Mouse (Mus musculus): ENCODE results near the gene Mcrip1. TPM values are rescaled to one million over a fixed set of nuclear protein-coding genes. Genes with fewer than 3 reads are reported as not detected.
A peak's percentile ranks its signal among the peaks of the same experiment; 100 is the strongest.

Mcrip1 gene
- polyA plus RNA-seq, 1 experiment from 2014 or later: 245 TPM

DNA sequence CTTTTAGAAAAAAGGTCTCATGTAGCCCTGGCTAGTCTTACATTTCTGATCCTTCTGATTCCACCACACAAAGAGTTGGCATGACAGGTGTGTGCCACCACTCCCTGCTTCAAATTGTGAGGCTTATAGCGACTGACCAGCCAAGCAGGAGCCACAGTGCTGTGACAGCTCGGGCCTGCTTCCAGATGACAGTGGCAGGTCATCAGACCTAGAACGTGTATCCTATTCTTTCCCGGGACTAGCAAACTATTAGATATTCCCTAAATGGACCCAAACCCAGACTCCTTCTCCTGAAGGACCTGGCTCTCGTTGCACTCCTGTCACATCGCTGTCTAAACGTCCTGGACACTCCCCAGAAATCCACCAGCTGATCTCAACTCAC is 750 bp downstream of the Mcrip1 start:
- H3K4me3 ChIP-seq (ENCODE audit: low read length): peak overlapping the region; percentile 71
- H3K4me1 ChIP-seq (ENCODE audit: control insufficient read depth, insufficient read depth, low read depth, low read length): peaks cover 20% of the 10 kb centered on the region
- peaks cover 7% of the 10 kb centered on the region; the same call in 1 of the 2 replicates for H3K36me3 ChIP-seq (ENCODE audit: control insufficient read depth, insufficient read depth, low read length)
- peak overlapping the region; percentile 68 for H3K4me2 ChIP-seq (ENCODE audit: low read length)
- peak overlapping the region; percentile 90 for H3K27ac ChIP-seq (ENCODE audit: low read depth, low read length)
- H3K27me3 ChIP-seq (replicated peaks; ENCODE audit: control insufficient read depth, insufficient read depth, low read length): no peaks in the 10 kb centered on the region
- H3K9ac ChIP-seq (ENCODE audit: low read depth, low read length): peak overlapping the region; percentile 87
- no peaks in the 10 kb centered on the region for H3K9me3 ChIP-seq (ENCODE audit: control insufficient read depth, low read length)
- ATAC-seq: no peak
- WGBS: 30% methylated on average over 7 of the region's 7 CpGs

DNA sequence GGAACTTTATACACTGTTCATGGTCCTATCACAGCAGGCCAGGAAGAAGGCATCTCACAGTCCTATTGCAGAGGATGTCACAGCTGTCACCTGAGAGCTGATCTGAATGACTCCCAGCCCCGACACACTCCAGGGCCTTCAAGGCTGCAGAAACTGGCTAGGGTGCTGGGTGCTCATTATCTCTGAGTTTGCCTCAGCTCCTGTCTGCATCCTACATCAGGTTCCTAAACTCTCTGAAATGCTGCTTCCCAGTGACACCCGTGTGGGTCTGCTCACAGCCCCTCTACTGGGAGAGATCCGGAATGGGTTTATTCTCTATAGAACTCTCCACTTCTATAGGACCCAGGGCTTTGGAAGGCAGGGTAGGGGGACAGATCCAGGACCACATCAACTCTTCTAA is 1.3 kb downstream of the Mcrip1 start:
- Histone ChIP-seq H3K27ac (ENCODE audit: low read depth, low read length) (no peak overlapping the region), H3K4me1 (ENCODE audit: control insufficient read depth, insufficient read depth, low read depth, low read length) (peaks cover 20% of the 10 kb centered on the region), H3K4me2 (ENCODE audit: low read length) (peak overlapping the region; percentile 68), H3K27me3 (replicated peaks; ENCODE audit: control insufficient read depth, insufficient read depth, low read length) (no peaks in the 10 kb centered on the region), H3K36me3 (ENCODE audit: control insufficient read depth, insufficient read depth, low read length) (peaks cover 10% of the 10 kb centered on the region), H3K9me3 (ENCODE audit: control insufficient read depth, low read length) (no peaks in the 10 kb centered on the region), H3K4me3 (ENCODE audit: low read length) (peak overlapping the region; percentile 71), H3K9ac (ENCODE audit: low read depth, low read length) (peak overlapping the region; percentile 87)
- ATAC-seq: no peak
- 74% methylated on average over 3 of the region's 3 CpGs for WGBS

DNA sequence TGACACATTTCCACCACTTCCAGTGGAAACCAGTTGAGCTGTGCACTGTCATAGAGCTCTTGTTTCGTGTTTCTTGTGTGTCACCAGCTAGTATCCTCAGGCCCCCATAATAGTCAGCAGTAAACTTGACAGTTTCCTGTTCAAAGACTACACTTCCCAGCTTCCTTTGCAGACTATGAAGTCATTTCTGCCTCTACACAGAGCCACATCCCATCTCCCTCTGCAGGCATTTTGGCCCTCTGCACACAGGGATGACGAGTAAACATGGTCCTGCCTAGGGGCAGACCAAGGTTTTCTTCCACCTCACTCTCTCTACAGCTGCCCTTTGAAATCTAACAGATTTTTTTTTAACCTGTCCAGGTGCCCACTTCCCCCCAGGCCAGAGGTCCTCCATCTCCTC is 2.1 kb downstream of the Mcrip1 start:
- Histone ChIP-seq H3K4me1 (ENCODE audit: control insufficient read depth, insufficient read depth, low read depth, low read length) (peaks cover 20% of the 10 kb centered on the region), H3K27ac (ENCODE audit: low read depth, low read length) (no peak overlapping the region), H3K4me2 (ENCODE audit: low read length) (no peak overlapping the region), H3K36me3 (ENCODE audit: control insufficient read depth, insufficient read depth, low read length) (peaks cover 10% of the 10 kb centered on the region), H3K9ac (ENCODE audit: low read depth, low read length) (no peak overlapping the region), H3K9me3 (ENCODE audit: control insufficient read depth, low read length) (no peaks in the 10 kb centered on the region), H3K27me3 (replicated peaks; ENCODE audit: control insufficient read depth, insufficient read depth, low read length) (no peaks in the 10 kb centered on the region), H3K4me3 (ENCODE audit: low read length) (no peak overlapping the region)
- WGBS: 60% methylated on average over 2 of the region's 2 CpGs
- no peak for ATAC-seq

DNA sequence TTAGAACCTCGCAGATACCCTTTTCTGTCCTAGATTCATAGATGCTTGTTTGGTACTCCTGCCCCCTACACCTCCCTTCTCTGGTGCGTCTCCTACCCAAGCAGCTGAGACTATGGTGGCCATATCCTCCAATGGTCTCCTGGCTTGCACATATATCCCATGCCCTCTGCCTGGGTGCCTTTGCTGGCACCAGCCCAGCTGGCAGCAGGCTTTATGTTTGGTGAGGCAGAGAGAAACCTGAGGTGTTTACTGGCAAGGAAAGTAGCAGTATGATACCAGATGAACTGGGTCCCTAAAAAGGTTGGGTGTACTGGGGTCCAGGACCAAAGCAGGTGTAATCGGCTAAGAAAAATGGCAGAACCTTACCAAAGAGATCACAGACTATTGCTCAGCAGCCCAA is 3.6 kb downstream of the Mcrip1 start:
- no peak overlapping the region for H3K4me2 ChIP-seq (ENCODE audit: low read length)
- no peaks in the 10 kb centered on the region for H3K9me3 ChIP-seq (ENCODE audit: control insufficient read depth, low read length)
- H3K9ac ChIP-seq (ENCODE audit: low read depth, low read length): no peak overlapping the region
- WGBS: 93% methylated on average over 3 of the region's 3 CpGs
- H3K27me3 ChIP-seq (replicated peaks; ENCODE audit: control insufficient read depth, insufficient read depth, low read length): no peaks in the 10 kb centered on the region
- H3K27ac ChIP-seq (ENCODE audit: low read depth, low read length): no peak overlapping the region
- no peak overlapping the region for H3K4me3 ChIP-seq (ENCODE audit: low read length)
- no peak for ATAC-seq
- peaks cover 11% of the 10 kb centered on the region for H3K36me3 ChIP-seq (ENCODE audit: control insufficient read depth, insufficient read depth, low read length)
- peaks cover 20% of the 10 kb centered on the region for H3K4me1 ChIP-seq (ENCODE audit: control insufficient read depth, insufficient read depth, low read depth, low read length)

DNA sequence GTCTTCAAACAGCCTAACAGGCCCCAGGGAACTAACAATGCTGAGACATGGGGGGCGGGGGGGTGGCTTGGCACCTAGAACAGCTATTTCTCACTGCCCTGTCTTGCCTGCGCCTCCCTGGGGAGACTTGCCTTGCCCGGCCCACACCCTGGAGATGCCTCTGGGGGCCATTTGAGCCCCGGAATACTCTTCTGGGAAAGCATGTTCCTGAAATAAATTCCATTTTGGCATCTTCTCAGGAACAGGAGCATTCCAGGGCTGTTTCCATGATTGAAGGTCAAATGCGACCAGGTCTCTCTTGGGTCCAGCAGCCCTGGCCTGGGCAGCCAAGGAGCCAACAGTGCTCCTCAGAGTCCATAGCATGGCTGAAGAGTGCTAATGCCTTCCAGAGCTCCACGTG is 7.2 kb downstream of the Mcrip1 start:
- Histone ChIP-seq H3K4me3 (ENCODE audit: low read length) (no peak overlapping the region), H3K4me1 (ENCODE audit: control insufficient read depth, insufficient read depth, low read depth, low read length) (peaks cover 21% of the 10 kb centered on the region), H3K4me2 (ENCODE audit: low read length) (no peak overlapping the region), H3K9ac (ENCODE audit: low read depth, low read length) (no peak overlapping the region), H3K27me3 (replicated peaks; ENCODE audit: control insufficient read depth, insufficient read depth, low read length) (no peaks in the 10 kb centered on the region), H3K27ac (ENCODE audit: low read depth, low read length) (no peak overlapping the region), H3K36me3 (ENCODE audit: control insufficient read depth, insufficient read depth, low read length) (peaks cover 11% of the 10 kb centered on the region), H3K9me3 (ENCODE audit: control insufficient read depth, low read length) (no peaks in the 10 kb centered on the region)
- ATAC-seq: no peak
- WGBS: 88% methylated on average over 6 of the region's 6 CpGs

DNA sequence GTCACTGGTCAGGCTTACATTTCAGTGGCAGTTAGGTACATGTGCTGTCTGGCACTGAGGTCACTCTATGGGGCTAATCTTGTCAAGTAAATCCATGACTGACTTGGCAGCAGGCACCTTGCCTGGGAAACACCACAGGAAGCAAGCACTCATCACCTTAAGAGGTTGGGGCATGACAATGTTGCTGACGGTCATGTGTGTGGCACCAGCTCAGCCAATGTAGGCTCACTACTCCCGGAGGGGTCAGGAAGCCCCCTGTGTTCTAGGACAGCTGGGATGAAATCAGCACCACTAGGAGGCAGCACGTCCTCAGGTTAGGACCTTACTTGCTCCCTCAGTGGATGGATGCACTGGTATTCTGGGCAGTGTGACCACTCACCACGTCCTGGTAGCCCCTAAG is 7.6 kb downstream of the Mcrip1 start:
- no peak overlapping the region for H3K4me2 ChIP-seq (ENCODE audit: low read length)
- no peaks in the 10 kb centered on the region for H3K27me3 ChIP-seq (replicated peaks; ENCODE audit: control insufficient read depth, insufficient read depth, low read length)
- no peak overlapping the region for H3K27ac ChIP-seq (ENCODE audit: low read depth, low read length)
- H3K4me3 ChIP-seq (ENCODE audit: low read length): no peak overlapping the region
- 26% methylated on average over 4 of the region's 4 CpGs for WGBS
- H3K9ac ChIP-seq (ENCODE audit: low read depth, low read length): no peak overlapping the region
- H3K9me3 ChIP-seq (ENCODE audit: control insufficient read depth, low read length): no peaks in the 10 kb centered on the region
- no peak for ATAC-seq
- H3K36me3 ChIP-seq (ENCODE audit: control insufficient read depth, insufficient read depth, low read length): peaks cover 11% of the 10 kb centered on the region
- peaks cover 21% of the 10 kb centered on the region for H3K4me1 ChIP-seq (ENCODE audit: control insufficient read depth, insufficient read depth, low read depth, low read length)

DNA sequence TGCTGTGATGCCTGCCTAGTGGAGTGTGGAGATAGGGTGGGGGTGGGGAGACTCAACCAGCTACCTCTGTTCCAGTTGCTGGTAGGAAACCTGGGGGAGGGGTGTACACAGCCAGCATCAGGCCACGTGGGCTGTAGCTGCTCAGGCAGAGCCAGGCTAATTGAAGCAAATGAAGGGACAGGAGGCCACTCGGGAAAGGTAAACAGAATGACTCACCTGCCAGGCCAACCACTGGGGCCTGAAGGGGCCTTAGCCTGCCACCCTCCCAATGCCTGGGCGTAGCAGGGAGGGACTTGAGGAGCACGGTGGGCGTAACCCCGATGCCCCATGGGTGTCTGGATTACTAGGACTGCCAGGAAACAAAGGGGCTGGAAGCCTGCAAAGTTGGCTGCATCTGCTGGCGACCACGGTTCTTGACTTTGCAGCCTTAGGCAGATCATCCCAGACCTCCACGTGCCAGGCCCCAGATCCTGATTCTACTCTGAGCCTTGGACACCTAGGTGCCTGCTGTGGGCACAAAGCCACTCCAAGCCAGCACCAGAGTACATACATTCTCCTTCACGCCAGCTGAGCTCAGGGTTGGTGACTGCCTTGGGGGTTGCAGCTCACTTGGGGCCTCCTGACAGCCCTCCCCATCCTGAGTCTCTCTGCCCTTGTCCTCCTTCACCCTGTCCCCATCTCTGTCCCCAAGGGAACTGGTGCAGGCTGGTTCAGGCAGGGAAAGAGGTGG is 10.1 kb downstream of the Mcrip1 start:
- no peak overlapping the region for H3K4me3 ChIP-seq (ENCODE audit: low read length)
- peaks cover 21% of the 10 kb centered on the region for H3K4me1 ChIP-seq (ENCODE audit: control insufficient read depth, insufficient read depth, low read depth, low read length)
- 20% methylated on average over 10 of the region's 10 CpGs for WGBS
- H3K36me3 ChIP-seq (ENCODE audit: control insufficient read depth, insufficient read depth, low read length): peaks cover 10% of the 10 kb centered on the region
- no peaks in the 10 kb centered on the region for H3K27me3 ChIP-seq (replicated peaks; ENCODE audit: control insufficient read depth, insufficient read depth, low read length)
- H3K9ac ChIP-seq (ENCODE audit: low read depth, low read length): peak overlapping the region; percentile 50
- peak overlapping the region; percentile 72 for H3K27ac ChIP-seq (ENCODE audit: low read depth, low read length)
- H3K4me2 ChIP-seq (ENCODE audit: low read length): no peak overlapping the region
- peak; percentile 69 for ATAC-seq
- no peaks in the 10 kb centered on the region for H3K9me3 ChIP-seq (ENCODE audit: control insufficient read depth, low read length)

DNA sequence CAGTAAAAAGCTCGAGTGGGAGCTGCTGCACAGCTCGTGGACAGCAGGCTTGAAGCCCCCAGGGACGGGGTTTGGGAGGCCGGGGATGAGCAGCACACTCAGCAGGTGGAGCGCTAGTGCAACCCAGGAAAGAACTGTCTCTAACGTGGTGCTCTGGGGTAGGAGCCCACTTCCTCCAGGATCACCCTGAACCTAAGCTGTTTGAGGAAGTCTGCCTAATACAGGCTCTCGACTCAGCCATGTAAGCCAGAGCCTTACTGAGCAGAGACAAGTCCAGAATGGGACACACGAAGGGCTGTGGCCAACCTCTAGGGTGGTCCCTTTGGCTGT is 10.6 kb downstream of the Mcrip1 start:
- 49% methylated on average over 8 of the region's 8 CpGs for WGBS
- peaks cover 6% of the 10 kb centered on the region for H3K36me3 ChIP-seq (ENCODE audit: control insufficient read depth, insufficient read depth, low read length)
- no peaks in the 10 kb centered on the region for H3K27me3 ChIP-seq (replicated peaks; ENCODE audit: control insufficient read depth, insufficient read depth, low read length)
- H3K27ac ChIP-seq (ENCODE audit: low read depth, low read length): peak overlapping the region; percentile 72
- no peaks in the 10 kb centered on the region for H3K9me3 ChIP-seq (ENCODE audit: control insufficient read depth, low read length)
- ATAC-seq: no peak; the same call in 1 of the 2 replicates
- H3K4me2 ChIP-seq (ENCODE audit: low read length): no peak overlapping the region
- 0 out of 2 replicates have a peak overlapping the region, but pooled peaks have one; percentile 50 for H3K9ac ChIP-seq (ENCODE audit: low read depth, low read length)
- no peak overlapping the region for H3K4me3 ChIP-seq (ENCODE audit: low read length)
- peaks cover 21% of the 10 kb centered on the region for H3K4me1 ChIP-seq (ENCODE audit: control insufficient read depth, insufficient read depth, low read depth, low read length)

DNA sequence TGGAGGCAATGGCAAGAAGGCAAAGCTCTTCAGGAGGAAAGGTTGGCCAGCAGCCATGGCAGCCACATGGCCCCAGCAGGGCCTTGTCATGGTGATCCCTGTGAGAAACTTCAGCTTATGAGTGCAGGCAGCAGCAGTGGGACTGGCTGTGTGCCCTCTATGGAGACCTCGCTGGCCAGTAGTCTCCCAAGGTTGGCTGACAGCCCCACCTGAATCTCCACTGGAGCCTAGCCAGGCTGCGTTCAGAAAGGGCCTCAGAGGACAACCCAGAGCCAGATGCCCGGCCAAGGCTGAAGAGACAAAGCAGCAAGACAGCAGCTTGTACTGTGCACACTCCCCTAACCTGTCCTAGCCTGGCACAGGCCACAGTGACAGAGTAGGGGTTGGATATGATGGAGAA is 11.0 kb downstream of the Mcrip1 start:
- Histone ChIP-seq H3K27ac (ENCODE audit: low read depth, low read length) (peak overlapping the region; percentile 72), H3K9ac (ENCODE audit: low read depth, low read length) (no peak overlapping the region), H3K4me1 (ENCODE audit: control insufficient read depth, insufficient read depth, low read depth, low read length) (peaks cover 21% of the 10 kb centered on the region), H3K4me2 (ENCODE audit: low read length) (no peak overlapping the region), H3K4me3 (ENCODE audit: low read length) (no peak overlapping the region), H3K36me3 (ENCODE audit: control insufficient read depth, insufficient read depth, low read length) (peaks cover 2% of the 10 kb centered on the region; the same call in 1 of the 2 replicates), H3K27me3 (replicated peaks; ENCODE audit: control insufficient read depth, insufficient read depth, low read length) (no peaks in the 10 kb centered on the region), H3K9me3 (ENCODE audit: control insufficient read depth, low read length) (no peaks in the 10 kb centered on the region)
- ATAC-seq: peak; percentile 77
- 43% methylated on average over 3 of the region's 3 CpGs for WGBS

Measured in hindbrain, embryonic 16.5 days (tissue).